Mouse (Mus musculus): Measurements from ENCODE around the gene Ube2c. TPM values are rescaled to one million over a fixed set of nuclear protein-coding genes. Genes with fewer than 3 reads are reported as not detected.

Gene Ube2c
- polyA plus RNA-seq, 1 experiment from 2014 or later = 388 TPM

- no peaks in the 10 kb centered on the region for H3K27me3 ChIP-seq (ENCODE audit: control insufficient read depth, insufficient read depth, low read length)
- H3K27ac ChIP-seq (replicated peaks in 1 of 2; ENCODE audit: control insufficient read depth in 1 of 2, insufficient read depth in 1 of 2, low read depth in 2 of 2, low read length in 2 of 2) = no peak overlapping the region
Observed at GRCm38 (mm10) chr2:164737377-164738090, 32.2 kb upstream of the Ube2c start.

GRCm38 (mm10) chr2:164739876-164740275, 29.8 kb upstream of the Ube2c start:
- no peak for ATAC-seq (ENCODE audit: insufficient number of reproducible peaks, insufficient read depth, low FRiP score, low read depth)
- H3K4me1 ChIP-seq (ENCODE audit: control insufficient read depth in 2 of 2, insufficient read depth in 2 of 2, low read length in 2 of 2) = peaks cover 0 to 1% of the 10 kb centered on the region in 2 experiments; a peak in 1 of 4 replicates
- no peak overlapping the region for H3K27ac ChIP-seq (replicated peaks in 1 of 2; ENCODE audit: control insufficient read depth in 1 of 2, insufficient read depth in 1 of 2, low read depth in 2 of 2, low read length in 2 of 2)
- no peaks in the 10 kb centered on the region for H3K36me3 ChIP-seq (ENCODE audit: control insufficient read depth, insufficient read depth, low read length)
- H3K9ac ChIP-seq (ENCODE audit: low read length) = no peak overlapping the region
- no peak overlapping the region for H3K4me3 ChIP-seq (ENCODE audit: control insufficient read depth in 1 of 2, insufficient read depth in 1 of 2, low read depth in 1 of 2, low read length in 2 of 2)
- no peak overlapping the region for H3K4me2 ChIP-seq (ENCODE audit: low read length)
- H3K9me3 ChIP-seq (ENCODE audit: control insufficient read depth, low read length) = no peaks in the 10 kb centered on the region
- WGBS = 53% methylated on average over 7 of the region's 7 CpGs
- no peaks in the 10 kb centered on the region for H3K27me3 ChIP-seq (ENCODE audit: control insufficient read depth, insufficient read depth, low read length)

More at GRCm38 (mm10) chr2:164737377-164738090, 32.2 kb upstream of the Ube2c start:
- H3K4me3 ChIP-seq (ENCODE audit: control insufficient read depth in 1 of 2, insufficient read depth in 1 of 2, low read depth in 1 of 2, low read length in 2 of 2) = no peak overlapping the region
- ATAC-seq (ENCODE audit: insufficient number of reproducible peaks, insufficient read depth, low FRiP score, low read depth) = no peak
- WGBS = 66% methylated on average over 3 of the region's 3 CpGs
- H3K36me3 ChIP-seq (ENCODE audit: control insufficient read depth, insufficient read depth, low read length) = no peaks in the 10 kb centered on the region
- H3K4me1 ChIP-seq (ENCODE audit: control insufficient read depth in 2 of 2, insufficient read depth in 2 of 2, low read length in 2 of 2) = no peaks in the 10 kb centered on the region
- no peaks in the 10 kb centered on the region for H3K9me3 ChIP-seq (ENCODE audit: control insufficient read depth, low read length)
- no peak overlapping the region for H3K9ac ChIP-seq (ENCODE audit: low read length)
- H3K4me2 ChIP-seq (ENCODE audit: low read length) = no peak overlapping the region

GRCm38 (mm10) chr2:164744987-164745386, 24.7 kb upstream of the Ube2c start:
- H3K4me1 ChIP-seq (ENCODE audit: control insufficient read depth in 2 of 2, insufficient read depth in 2 of 2, low read length in 2 of 2) = peaks cover 4 to 15% of the 10 kb centered on the region in 2 experiments
- peak overlapping the region; percentile 95 for H3K4me2 ChIP-seq (ENCODE audit: low read length)
- no peak overlapping the region for H3K27ac ChIP-seq (replicated peaks in 1 of 2; ENCODE audit: control insufficient read depth in 1 of 2, insufficient read depth in 1 of 2, low read depth in 2 of 2, low read length in 2 of 2)
- H3K9ac ChIP-seq (ENCODE audit: low read length) = peak overlapping the region; percentile 97
- H3K36me3 ChIP-seq (ENCODE audit: control insufficient read depth, insufficient read depth, low read length) = peaks cover 28% of the 10 kb centered on the region
- no peaks in the 10 kb centered on the region for H3K27me3 ChIP-seq (ENCODE audit: control insufficient read depth, insufficient read depth, low read length)
- no peaks in the 10 kb centered on the region for H3K9me3 ChIP-seq (ENCODE audit: control insufficient read depth, low read length)
- WGBS = 60% methylated on average over 13 of the region's 13 CpGs
- ATAC-seq (ENCODE audit: insufficient number of reproducible peaks, insufficient read depth, low FRiP score, low read depth) = no peak
- peak overlapping the region; percentile 89 to 95; a peak in 3 of 4 replicates for H3K4me3 ChIP-seq (ENCODE audit: control insufficient read depth in 1 of 2, insufficient read depth in 1 of 2, low read depth in 1 of 2, low read length in 2 of 2)

GRCm38 (mm10) chr2:164745843-164746479, 23.7 kb upstream of the Ube2c start, which contains the start of the genes Wfdc3 and Dnttip1:
Gene Wfdc3, minus strand, starts transcription at chr2:164745931.
Gene Dnttip1, plus strand, starts transcription at chr2:164745983.
- peak within 1 kb of the TSS; percentile 97 for H3K9ac ChIP-seq (ENCODE audit: low read length)
- peaks cover 38% of the 10 kb centered on the region for H3K36me3 ChIP-seq (ENCODE audit: control insufficient read depth, insufficient read depth, low read length)
- H3K4me2 ChIP-seq (ENCODE audit: low read length) = peak within 1 kb of the TSS; percentile 95
- no peaks in the 10 kb centered on the region for H3K9me3 ChIP-seq (ENCODE audit: control insufficient read depth, low read length)
- H3K27ac ChIP-seq (replicated peaks in 1 of 2; ENCODE audit: control insufficient read depth in 1 of 2, insufficient read depth in 1 of 2, low read depth in 2 of 2, low read length in 2 of 2) = peak within 1 kb of the TSS; percentile 55 to 75; a peak in 3 of 4 replicates
- H3K4me1 ChIP-seq (ENCODE audit: control insufficient read depth in 2 of 2, insufficient read depth in 2 of 2, low read length in 2 of 2) = peaks cover 4 to 15% of the 10 kb centered on the region in 2 experiments
- under 1% methylated on average over 70 of the region's 70 CpGs for WGBS
- H3K27me3 ChIP-seq (ENCODE audit: control insufficient read depth, insufficient read depth, low read length) = no peaks in the 10 kb centered on the region
- ATAC-seq (ENCODE audit: insufficient number of reproducible peaks, insufficient read depth, low FRiP score, low read depth) = peak; percentile 83
- H3K4me3 ChIP-seq (ENCODE audit: control insufficient read depth in 1 of 2, insufficient read depth in 1 of 2, low read depth in 1 of 2, low read length in 2 of 2) = peak within 1 kb of the TSS; percentile 89 to 95

- H3K9ac ChIP-seq (ENCODE audit: low read length) = peak overlapping the region; percentile 97
- ATAC-seq (ENCODE audit: insufficient number of reproducible peaks, insufficient read depth, low FRiP score, low read depth) = no peak
- H3K9me3 ChIP-seq (ENCODE audit: control insufficient read depth, low read length) = no peaks in the 10 kb centered on the region
- H3K36me3 ChIP-seq (ENCODE audit: control insufficient read depth, insufficient read depth, low read length) = peaks cover 43% of the 10 kb centered on the region
- H3K4me2 ChIP-seq (ENCODE audit: low read length) = peak overlapping the region; percentile 95
- peak overlapping the region in 1 of 2 experiments; percentile 75; a peak in 1 of 4 replicates for H3K27ac ChIP-seq (replicated peaks in 1 of 2; ENCODE audit: control insufficient read depth in 1 of 2, insufficient read depth in 1 of 2, low read depth in 2 of 2, low read length in 2 of 2)
- WGBS = 34% methylated on average over 8 of the region's 8 CpGs
- H3K4me1 ChIP-seq (ENCODE audit: control insufficient read depth in 2 of 2, insufficient read depth in 2 of 2, low read length in 2 of 2) = peaks cover 4 to 15% of the 10 kb centered on the region in 2 experiments
- H3K4me3 ChIP-seq (ENCODE audit: control insufficient read depth in 1 of 2, insufficient read depth in 1 of 2, low read depth in 1 of 2, low read length in 2 of 2) = peak overlapping the region; percentile 89 to 95
- H3K27me3 ChIP-seq (ENCODE audit: control insufficient read depth, insufficient read depth, low read length) = no peaks in the 10 kb centered on the region
Observed at GRCm38 (mm10) chr2:164746693-164747092, 23.0 kb upstream of the Ube2c start.

GRCm38 (mm10) chr2:164748191-164748590, 21.5 kb upstream of the Ube2c start:
- ATAC-seq (ENCODE audit: insufficient number of reproducible peaks, insufficient read depth, low FRiP score, low read depth) = no peak
- Histone ChIP-seq H3K4me2 (ENCODE audit: low read length) (no peak overlapping the region), H3K27me3 (ENCODE audit: control insufficient read depth, insufficient read depth, low read length) (no peaks in the 10 kb centered on the region), H3K4me3 (ENCODE audit: control insufficient read depth in 1 of 2, insufficient read depth in 1 of 2, low read depth in 1 of 2, low read length in 2 of 2) (no peak overlapping the region), H3K9ac (ENCODE audit: low read length) (no peak overlapping the region), H3K36me3 (ENCODE audit: control insufficient read depth, insufficient read depth, low read length) (peaks cover 58% of the 10 kb centered on the region), H3K27ac (replicated peaks in 1 of 2; ENCODE audit: control insufficient read depth in 1 of 2, insufficient read depth in 1 of 2, low read depth in 2 of 2, low read length in 2 of 2) (no peak overlapping the region), H3K4me1 (ENCODE audit: control insufficient read depth in 2 of 2, insufficient read depth in 2 of 2, low read length in 2 of 2) (peaks cover 4 to 15% of the 10 kb centered on the region in 2 experiments), H3K9me3 (ENCODE audit: control insufficient read depth, low read length) (no peaks in the 10 kb centered on the region)
- WGBS = 82% methylated on average over 4 of the region's 4 CpGs

DNA sequence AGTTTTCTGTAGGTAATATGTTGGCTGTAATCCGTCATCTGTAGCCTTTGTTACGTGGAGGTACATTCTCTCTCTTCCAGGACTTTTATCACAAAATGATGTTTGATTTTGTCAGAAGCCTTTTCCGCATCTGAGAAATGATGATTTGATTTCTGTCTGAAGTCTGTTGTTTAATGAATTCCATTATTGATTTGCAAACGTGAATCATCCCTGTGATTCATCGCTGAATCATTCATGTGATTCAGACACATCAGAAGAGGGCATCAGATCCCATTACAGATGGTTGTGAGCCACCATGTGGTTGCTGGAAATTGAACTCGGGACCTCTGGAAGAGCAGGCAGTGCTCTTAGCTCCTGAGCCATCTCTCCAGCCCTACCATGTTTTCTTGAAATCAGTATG, 20.7 kb upstream of the Ube2c start:
- H3K4me1 ChIP-seq (ENCODE audit: control insufficient read depth in 2 of 2, insufficient read depth in 2 of 2, low read length in 2 of 2) = peaks cover 6 to 16% of the 10 kb centered on the region in 2 experiments
- no peaks in the 10 kb centered on the region for H3K9me3 ChIP-seq (ENCODE audit: control insufficient read depth, low read length)
- no peaks in the 10 kb centered on the region for H3K27me3 ChIP-seq (ENCODE audit: control insufficient read depth, insufficient read depth, low read length)
- no peak overlapping the region for H3K27ac ChIP-seq (replicated peaks in 1 of 2; ENCODE audit: control insufficient read depth in 1 of 2, insufficient read depth in 1 of 2, low read depth in 2 of 2, low read length in 2 of 2)
- no peak overlapping the region for H3K4me2 ChIP-seq (ENCODE audit: low read length)
- no peak overlapping the region for H3K4me3 ChIP-seq (ENCODE audit: control insufficient read depth in 1 of 2, insufficient read depth in 1 of 2, low read depth in 1 of 2, low read length in 2 of 2)
- ATAC-seq (ENCODE audit: insufficient number of reproducible peaks, insufficient read depth, low FRiP score, low read depth) = no peak
- peaks cover 66% of the 10 kb centered on the region for H3K36me3 ChIP-seq (ENCODE audit: control insufficient read depth, insufficient read depth, low read length)
- H3K9ac ChIP-seq (ENCODE audit: low read length) = no peak overlapping the region
- 89% methylated on average over 6 of the region's 6 CpGs for WGBS

Data from heart, embryonic 14.5 days (tissue).